Mouse (Mus musculus): ENCODE results near the gene Rufy3.
"Not testable (repeated sequence)": the region's sequence is repeated elsewhere in the genome, so short reads cannot be mapped to it uniquely, and the experiment has no call there.

Rufy3 gene

DNA sequence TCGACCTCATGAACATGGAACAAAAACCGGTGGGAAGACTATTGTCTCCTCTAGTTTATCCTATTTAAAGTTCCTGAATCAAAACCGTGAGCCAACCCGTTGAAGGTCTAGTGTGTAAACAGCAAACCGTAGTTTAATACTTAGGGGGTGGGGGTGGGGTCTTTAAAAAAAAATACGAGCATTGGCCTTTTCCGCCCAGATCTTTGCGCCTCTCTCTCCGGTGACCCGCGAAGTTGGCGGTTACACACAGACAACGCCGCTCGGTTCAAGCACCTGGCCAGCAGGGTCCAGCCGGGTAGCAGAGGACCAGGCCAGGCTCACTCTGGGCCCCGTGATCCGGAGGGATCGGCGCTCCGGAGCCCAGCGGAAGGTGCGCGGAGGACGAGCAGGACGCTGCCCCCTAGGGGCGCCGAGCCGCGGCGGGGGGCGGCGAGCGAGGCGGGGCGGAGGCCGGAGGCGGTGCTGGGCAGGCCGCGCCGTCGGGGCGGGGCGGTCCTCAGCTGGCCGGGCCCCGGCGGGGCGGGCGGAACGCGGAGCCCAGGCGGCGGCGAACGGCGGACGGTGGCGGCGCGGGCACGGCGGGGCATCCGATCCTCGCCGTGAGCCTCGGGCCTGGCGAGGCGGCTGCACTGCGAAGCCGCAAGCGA, at the start of gene Rufy3:
Rufy3 (plus strand) TSS at position 540 of the 647 bp plus-strand sequence.
- in situ Hi-C loops (cut with MboI, MseI): loop anchor here in 1 of 2 experiments (25.0 kb wide), 1 partner anchor 198 kb away; the partner anchor contains the start of gene Dck

DNA sequence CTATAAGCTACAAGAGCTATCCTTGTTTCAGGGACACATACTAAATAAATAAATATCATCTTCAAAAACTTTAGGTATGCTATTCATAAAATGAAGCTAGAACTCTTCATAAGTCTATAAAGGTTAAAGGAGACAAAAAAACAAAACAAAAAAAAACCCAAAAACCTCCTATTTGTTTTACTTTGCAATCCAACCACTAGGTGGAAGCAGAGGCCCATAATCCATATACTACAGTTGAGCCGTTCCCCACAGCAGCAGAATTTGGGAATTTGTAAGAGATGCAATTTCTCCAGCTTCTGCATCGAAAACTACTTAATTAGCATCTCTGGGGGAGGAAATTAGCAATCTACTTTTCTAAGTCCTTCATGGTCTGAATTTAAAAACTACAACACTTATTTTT, 45.6 kb upstream of the Rufy3 start:
- in situ Hi-C loops (cut with MboI, MseI): no loop called here

DNA sequence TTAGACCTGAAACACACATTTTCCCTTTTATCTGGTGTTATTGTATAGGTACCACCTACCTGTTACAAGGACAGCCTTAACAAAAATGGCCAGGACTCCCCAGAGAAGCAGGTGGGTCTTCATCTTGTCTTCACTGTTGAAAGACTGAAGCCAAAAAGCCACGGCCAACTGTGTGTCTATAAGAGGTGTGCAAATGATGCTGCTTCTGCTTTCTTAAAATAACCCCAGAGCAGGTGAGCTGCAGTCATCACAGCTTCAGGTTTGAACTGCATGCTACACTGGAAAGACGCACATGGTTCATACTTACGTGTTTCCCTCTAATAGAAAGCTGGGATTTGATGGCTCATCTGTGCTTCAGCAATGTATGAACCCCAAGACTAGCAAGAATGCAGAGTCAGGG, 37.2 kb upstream of the Rufy3 start, which contains the start of gene Jchain:
Jchain (minus strand) TSS at position 235 of the 400 bp plus-strand sequence.
- in situ Hi-C loops (cut with MboI, MseI): no loop called here

DNA sequence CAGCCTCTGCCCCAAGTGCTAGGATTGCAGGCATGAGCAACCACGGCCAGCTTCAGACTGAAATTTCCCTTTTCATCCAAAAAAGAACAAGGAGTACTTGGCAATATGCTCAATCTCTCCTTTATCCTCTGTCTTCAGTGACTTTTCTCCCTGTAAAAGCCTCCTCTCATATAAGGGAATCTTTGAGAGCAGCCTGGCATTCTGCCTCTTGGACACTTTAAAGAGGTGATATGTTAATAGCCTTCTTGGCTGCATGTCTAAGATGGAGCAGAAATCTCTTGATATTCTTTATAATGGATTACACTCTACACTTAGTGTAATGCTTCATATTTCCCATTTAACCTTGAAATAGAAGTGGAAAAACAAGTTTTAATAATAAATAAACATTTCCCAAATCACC, 33.9 kb upstream of the Rufy3 start:
- in situ Hi-C loops (cut with MboI, MseI): no loop called here

DNA sequence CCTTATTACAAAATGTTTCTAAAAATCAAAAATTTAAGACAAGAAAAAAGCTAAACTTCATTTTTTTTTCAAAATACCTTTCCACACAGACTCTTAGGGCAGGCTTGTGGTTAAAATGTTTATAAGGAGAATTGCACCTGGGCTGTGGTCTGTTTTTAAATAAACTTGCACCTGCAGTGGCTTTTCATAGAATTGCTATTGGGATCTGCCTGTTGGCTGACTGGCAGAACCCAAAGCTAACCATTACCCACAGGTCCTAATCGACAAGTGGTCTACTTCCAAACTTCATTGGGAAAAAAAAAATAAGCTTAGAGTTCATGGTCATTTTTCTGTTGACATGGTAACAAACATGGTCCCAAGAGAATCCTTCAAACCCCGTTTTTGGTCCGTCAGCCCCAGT, 30.1 kb upstream of the Rufy3 start:
- in situ Hi-C loops (cut with MboI, MseI): no loop called here

DNA sequence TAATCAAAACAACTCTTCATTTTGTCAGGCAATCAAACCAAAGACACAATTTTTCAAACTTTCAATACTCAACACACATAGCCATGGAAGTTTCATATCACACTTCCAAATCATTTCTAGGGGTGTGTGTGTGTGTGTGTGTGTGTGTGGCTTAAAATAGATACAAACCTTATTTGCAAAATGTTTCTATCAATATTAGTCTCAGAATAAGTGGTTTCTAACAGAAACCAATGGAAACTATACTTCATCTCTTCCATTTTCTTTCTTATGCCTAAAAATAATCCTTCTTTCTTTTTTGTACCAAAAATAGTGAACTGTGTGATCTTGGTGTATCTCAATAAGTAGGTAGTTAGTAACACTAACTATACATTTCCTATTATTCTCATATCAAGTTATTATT, 24.0 kb upstream of the Rufy3 start:
- in situ Hi-C loops (cut with MboI, MseI): no loop called here

DNA sequence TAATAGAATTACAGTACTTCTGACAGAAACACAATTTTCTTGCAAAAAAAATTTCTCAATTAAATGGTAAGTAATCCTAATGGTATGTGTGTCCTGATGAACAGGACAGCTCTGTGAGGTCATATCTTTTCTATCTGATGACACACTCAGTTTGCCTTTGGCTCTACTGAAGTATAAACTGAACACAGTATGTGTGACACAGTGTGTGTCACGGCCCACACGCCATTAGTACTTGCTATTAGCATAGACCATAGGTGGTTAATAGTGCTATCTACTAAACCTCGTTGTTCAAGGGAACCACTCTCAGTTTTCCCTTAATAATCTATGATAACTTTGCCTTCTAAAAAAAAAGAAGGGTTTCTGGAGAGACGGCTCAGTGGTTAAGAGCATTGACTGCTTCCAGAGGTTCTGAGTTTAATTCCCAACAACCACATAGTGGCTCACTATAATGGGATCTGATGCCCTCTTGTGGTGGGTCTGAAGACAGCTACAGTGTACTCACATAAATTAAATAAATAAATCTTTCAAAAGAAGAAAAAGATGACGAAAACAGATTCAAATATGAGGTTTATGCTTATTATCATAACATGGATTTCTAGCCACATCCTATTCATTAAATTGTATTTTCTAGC, 22.1 kb upstream of the Rufy3 start:
- in situ Hi-C loops (cut with MboI, MseI): no loop called here

DNA sequence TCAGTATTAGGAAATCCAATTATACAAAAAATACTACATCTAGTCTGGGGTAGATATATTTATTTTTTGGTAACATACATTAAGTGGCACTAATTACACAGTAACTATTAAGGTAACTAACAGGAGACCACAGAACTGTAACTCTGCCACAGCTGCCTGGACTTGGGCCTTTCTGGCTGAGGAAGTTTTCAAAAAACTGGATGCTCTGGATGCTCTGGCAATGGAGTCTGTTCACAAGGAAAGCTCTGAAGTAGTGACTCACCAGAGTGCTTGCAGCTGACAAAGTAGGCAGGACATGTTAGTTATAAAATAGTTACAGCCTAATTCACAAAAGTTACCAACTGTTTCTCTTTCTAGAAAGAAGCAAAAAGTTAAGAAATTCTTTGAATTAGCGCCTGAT, 20.4 kb upstream of the Rufy3 start:
- in situ Hi-C loops (cut with MboI, MseI): not testable (repeated sequence)

DNA sequence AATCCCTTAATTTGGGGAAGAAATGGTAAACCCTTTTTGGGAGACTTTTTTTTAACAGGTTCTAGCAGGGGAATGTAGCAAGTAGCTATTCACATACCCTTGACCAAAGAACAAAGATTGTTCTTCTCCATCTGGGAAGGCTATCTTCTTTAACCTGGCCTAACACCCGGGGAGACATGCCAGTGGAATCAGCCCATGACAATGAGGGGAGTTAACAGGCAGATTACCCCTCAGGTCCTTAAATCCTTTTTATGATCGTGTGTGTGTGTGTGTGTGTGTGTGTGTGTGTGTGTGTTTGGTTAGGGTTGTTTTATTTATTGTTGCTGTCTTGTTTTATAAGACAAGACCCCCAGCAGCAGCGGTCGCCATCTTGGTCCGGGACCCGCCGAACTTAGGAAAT, 19.3 kb upstream of the Rufy3 start:
- in situ Hi-C loops (cut with MboI, MseI): no loop called here

DNA sequence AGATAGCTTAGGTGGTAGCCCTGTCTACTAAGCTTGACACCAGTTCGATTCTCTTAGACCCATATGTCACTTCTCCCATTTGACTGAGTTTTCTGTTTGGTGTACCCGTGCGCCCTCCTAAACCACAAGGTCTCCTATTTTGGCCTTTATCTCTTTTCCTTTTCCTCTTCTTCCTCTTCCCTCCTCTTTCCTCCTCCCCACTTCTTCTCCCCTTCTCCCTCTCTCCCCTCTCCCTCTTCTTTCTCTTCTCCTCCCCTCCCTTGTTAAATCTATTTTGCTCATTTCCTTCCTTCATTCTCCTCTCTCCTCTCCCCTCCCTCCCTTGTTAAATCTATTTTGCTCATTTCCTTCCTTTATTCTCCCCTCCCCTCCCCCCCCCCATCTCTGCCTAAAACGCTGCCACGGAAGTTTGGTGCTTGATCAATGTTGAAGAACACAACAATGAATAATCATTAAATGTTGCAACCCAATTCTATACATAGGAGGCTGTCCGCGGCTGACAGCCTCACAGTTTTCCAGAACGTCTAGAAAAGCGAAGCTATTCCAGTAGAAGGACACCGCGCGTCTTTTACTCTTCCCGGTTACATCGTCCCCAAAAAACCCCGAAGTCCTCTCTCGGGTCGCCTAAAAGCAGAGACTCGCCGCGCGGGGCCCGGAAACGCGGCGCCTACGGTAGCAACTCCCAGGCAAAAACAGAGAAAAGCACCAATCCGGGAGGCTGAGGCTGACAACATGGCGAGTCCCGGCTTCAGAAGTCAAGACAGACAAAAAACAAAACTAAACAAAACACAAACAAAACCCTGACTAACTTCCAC, 11.4 kb upstream of the Rufy3 start:
- in situ Hi-C loops (cut with MboI, MseI): loop anchor here (10.0 to 25.0 kb wide), 2 partner anchors 209 to 1749 kb away; partner anchors contain the start of genes Dck (in 1 of the 2) and Ythdc1 (in 1 of the 2)

DNA sequence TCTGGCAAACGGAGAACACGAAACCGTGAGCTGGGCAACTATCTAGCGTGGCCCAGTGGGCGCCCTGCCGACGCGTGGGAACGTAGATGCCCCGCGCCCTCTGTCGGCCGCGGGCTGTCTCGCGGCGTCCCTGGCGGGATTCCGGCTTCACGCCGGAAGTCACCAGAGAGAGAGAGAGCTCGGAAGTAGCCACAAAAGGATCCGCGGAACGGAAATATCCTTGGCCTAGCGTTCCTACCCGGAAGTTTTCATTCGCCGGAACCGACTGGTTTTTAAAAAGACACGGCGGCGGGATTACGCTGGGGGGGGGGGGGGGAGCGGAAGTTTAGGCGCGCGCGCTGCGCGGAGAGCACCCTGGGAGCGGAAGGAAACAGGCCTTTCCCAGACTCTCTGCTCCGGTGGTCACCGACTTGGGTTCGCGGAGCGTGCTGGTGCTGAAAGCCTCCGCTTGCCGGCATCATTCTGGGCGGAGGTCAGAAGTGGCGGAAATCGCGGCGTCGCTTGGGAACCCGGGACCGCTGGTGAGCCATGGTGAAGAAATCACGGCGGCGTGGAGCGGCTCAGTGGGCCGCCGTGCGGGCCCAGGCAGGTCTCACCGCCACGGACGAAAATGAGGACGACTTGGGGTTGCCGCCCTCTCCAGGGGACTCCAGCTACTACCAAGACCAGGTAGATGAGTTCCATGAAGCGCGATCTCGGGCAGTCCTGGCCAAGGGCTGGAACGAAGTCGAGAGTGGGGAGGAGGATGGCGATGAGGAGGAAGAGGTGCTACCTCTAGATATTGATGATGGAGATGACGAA, 10.6 kb upstream of the Rufy3 start, which contains the start of gene Utp3:
Utp3 (plus strand) TSS at position 377 of the 801 bp plus-strand sequence.
- in situ Hi-C loops (cut with MboI, MseI): loop anchor here (10.0 to 25.0 kb wide), 2 partner anchors 208 to 1749 kb away; partner anchors contain the start of genes Dck (in 1 of the 2) and Ythdc1 (in 1 of the 2)

DNA sequence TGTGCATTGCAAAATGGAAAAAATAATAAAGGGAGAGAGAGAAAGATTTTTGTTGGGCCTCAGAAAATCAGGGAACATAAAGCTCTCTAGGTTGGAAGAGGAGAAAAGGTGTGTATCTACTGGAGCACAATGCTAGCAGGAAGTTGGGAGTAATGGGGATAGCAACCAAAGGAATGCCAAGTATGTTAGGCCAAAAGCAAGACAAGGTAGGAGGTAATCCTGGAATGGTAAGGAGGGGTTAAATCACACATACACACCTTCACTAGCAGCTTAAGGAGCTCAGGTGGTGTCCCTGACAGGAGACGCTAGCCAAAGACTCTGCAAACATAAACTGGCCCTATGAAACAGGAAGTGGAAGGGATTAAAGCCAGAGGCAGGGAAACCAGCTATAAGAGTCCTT, 5.8 kb upstream of the Rufy3 start:
- in situ Hi-C loops (cut with MboI, MseI): loop anchor here (10.0 to 25.0 kb wide), 2 partner anchors 203 to 1754 kb away; partner anchors contain the start of genes Dck (in 1 of the 2) and Ythdc1 (in 1 of the 2)

DNA sequence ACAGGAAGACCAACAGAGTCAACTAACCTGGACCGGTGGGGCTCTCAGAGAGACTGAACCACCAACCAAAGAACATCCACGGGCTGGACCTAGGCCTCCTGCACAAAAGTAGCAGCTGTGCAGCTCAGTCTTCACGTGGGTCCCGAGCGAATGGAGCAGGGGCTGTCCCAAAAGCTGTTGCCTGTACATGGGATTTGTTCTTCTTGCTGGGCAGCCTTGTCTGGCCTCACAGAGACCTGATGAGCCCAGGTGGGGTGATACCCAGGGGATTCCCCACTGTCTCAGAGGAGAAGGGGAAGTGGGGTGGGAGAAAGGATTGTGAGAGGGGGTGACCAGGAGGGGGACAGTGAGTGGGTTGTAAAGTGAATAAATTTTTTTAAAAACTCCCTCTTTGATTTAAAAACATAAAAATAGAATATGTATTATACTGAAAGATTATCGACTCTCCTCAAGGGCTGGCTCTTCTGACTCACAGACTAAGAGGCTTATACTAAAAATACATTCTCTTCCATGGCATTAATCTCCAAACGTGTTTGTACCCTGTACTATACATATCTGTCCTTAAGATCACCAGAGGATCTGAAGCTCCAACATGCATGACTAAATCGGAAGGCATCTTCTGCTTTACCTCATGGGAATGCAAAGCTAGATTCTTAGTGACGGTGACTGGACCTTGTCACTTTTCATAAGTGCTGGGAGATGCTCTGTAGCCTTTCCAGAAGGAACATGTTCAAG, 3.6 kb upstream of the Rufy3 start:
- in situ Hi-C loops (cut with MboI, MseI): loop anchor here in 1 of 2 experiments (25.0 kb wide), 1 partner anchor 201 kb away; the partner anchor contains the start of gene Dck

DNA sequence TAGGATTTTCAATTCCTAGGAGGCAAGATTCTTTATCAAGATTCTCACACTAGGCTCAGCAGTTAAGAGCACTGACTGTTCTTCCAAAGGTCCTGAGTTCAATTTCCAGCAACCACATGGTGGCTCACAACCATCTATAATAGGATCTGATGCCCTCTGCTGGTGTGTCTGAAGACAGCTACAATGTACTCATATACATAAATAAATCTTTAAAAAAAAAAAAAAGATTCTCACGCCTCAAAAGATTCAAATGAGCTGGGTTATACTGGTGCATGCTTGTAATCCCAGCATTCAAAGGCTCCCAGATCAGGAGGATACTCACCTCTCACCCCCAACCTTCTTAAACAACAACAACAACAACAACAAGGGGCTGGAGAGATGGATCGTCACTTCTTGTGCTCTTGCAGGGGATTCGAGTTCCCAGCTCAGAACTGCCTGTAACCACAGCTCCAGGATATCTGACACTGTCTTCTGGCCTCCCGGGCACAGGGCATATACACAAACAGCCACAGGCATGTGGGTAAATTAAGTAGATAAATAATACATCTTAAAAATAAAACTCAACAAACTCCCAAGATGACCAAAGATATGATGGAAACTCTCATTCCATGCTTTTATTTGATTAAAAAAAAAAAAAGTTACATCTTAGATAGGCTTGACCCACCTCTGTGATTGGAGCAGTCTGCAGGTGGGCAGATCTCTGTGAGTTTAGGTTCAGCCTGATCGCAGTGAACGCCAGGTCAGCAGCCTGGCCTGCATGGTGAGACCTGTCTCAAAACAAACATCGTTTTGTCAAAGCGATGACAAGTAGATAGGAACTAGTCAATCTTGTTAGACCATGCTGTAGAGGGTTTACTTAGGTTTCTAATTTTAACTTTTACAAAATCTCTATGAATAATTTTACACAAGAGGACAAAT, 1.7 kb upstream of the Rufy3 start:
- in situ Hi-C loops (cut with MboI, MseI): loop anchor here in 1 of 2 experiments (25.0 kb wide), 1 partner anchor 199 kb away; the partner anchor contains the start of gene Dck

DNA sequence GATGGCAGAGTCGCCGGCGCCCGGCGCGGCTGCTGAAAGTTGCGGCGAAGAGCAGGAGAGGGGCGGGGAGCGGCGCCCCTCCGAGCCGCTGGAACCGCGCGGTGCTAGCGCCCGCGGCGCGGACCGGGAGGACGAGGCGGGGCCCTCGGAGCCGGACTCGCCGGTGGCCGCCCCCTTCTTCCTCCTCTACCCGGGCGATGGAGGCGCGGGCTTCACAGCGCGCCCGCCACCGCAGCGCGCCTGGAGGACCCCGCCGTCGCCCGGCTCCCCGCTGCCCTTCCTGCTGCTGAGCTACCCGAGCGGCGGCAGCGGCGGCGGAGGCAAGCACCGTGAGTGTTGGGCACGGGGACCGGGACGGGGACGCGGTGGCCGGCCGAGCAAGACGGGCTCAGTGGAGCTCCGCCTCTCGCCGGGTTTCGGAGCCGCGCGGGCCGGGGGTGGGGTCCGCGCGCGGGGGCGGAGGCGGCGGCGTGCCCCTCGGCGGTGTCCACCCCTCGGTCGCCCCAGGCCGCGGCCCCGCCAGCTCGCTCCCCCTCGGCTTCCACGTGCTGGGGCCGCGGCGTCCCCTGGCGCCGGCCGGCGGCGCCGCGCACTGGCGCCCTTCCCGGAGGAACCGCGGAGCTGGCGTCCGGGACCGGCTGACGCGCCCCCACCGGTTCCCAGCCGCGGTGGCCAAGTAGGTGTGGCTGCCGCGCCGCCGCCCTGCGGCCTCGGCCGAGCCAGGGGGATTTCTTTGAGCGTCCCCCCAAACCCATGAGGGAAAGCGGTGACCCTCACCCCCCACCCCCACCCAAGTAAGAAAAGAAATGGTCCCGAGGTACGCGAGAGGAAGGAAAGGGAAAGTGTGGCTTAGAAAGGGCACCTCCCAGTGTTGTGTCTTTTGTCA, 551 bp downstream of the Rufy3 start:
- in situ Hi-C loops (cut with MboI, MseI): loop anchor here in 1 of 2 experiments (25.0 kb wide), 1 partner anchor 197 kb away; the partner anchor contains the start of gene Dck

DNA sequence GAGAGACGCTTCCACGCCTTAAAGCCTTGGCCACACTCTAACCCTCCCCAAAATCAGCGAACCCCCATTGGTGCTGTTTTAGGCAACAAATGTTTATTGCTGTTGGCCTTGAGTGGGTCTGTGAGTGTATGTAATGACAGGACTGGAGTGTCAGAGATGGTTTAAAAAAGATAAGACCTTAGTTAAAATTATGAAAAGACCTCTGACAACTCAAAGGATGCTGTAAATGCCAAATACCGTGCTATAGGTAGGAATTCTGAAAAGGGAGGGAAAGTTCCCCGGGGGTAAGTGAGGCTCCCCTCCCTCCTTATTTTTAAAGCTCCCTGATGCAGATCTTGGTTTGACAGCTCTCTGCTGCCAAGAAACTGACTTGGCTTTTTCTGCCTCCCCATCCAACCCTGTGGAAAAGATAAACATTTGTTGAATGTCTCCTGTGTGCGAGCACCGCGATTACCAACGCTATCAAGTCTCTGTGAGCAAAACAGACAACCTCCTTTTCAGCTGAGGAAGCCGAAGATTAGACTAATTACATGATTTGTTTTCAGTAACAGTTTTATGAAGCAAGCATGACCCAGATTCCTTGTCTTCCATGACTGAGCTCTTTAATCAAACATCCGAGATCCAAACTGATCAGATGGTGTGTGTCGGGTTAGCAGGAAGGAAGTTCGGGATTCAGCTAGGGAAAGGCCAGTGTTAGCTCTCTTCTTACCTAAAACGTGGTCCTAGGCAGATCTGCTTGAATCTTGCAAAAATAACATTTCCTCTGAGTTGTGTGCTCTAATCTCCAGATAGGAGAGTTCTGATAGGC, 1.4 kb downstream of the Rufy3 start:
- in situ Hi-C loops (cut with MboI, MseI): loop anchor here in 1 of 2 experiments (25.0 kb wide), 1 partner anchor 196 kb away; the partner anchor contains the start of gene Dck

DNA sequence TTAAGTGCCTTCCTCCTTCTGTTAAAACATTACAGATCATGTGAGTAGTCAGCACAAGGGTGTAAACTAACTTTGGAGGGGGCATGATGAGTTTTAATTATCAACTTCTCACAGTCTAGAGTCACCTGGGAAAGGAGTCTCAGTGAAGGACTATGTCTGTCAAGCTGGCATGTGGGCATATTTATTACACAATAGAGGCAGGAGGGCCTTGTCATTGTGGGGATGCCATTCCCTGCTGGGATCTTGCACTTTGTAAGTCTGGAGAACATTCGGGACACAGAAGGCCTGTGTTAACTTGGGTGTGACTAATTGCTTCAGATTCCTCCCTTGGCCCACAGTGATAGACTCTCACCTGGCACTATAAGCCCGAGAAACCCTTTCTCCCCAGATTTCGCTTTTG, 4.7 kb downstream of the Rufy3 start:
- in situ Hi-C loops (cut with MboI, MseI): loop anchor here in 1 of 2 experiments (25.0 kb wide), 1 partner anchor 193 kb away; the partner anchor contains the start of gene Dck
